Mouse (Mus musculus) MEL (cell line): ENCODE data around the gene Epb42. TPM values are rescaled to one million over a fixed set of nuclear protein-coding genes. Genes with fewer than 3 reads are reported as not detected.
A peak's percentile ranks its signal among the peaks of the same experiment; 100 is the strongest.

ENCODE experiments used
- DNase-seq: peaks from one replicate; pipeline ENCODE4 v3.0.0; 2011; ENCODE audit warnings: low read depth, low spot score
- H3K27ac ChIP-seq: 2 replicates; pipeline ENCODE4 v1.5.1; 2012; ENCODE audit warnings: low read depth, mild to moderate bottlenecking, control low read depth, low read length, moderate library complexity; ENCODE audit not compliant: control insufficient read depth
- H3K27me3 ChIP-seq, 2 experiments: fragments of 150-350 bp in 1 of 2; sonication (generic) in 1 of 2; 2 replicates each; pipeline ENCODE4 v1.6.1; 2012; ENCODE audit warnings: low read length in 2 of 2, mild to moderate bottlenecking in 2 of 2, improper control_type of control experiment in 1 of 2, moderate library complexity in 1 of 2; ENCODE audit not compliant: insufficient read depth in 2 of 2, control insufficient read depth in 1 of 2
- H3K36me3 ChIP-seq, 2 experiments: 2 replicates each; pipeline ENCODE4 v1.6.1; 2012 to 2014; ENCODE audit warnings: low read length in 2 of 2, improper control_type of control experiment in 1 of 2, inconsistent platforms in 1 of 2, mild to moderate bottlenecking in 1 of 2; ENCODE audit not compliant: insufficient read depth in 2 of 2, control insufficient read depth in 1 of 2
- H3K4me1 ChIP-seq, 2 experiments: fragments of 150-350 bp in 1 of 2; sonication (generic) in 1 of 2; 2 replicates each; pipeline ENCODE4 v1.6.1; 2012; ENCODE audit warnings: low read length in 2 of 2, improper control_type of control experiment in 1 of 2, mild to moderate bottlenecking in 1 of 2; ENCODE audit not compliant: insufficient read depth in 2 of 2, control insufficient read depth in 1 of 2
- H3K4me3 ChIP-seq, 2 experiments: fragments of 150-350 bp in 1 of 2; sonication (generic) in 1 of 2; 2 replicates each; pipeline ENCODE4 v1.5.1; 2012; ENCODE audit warnings: low read depth in 2 of 2, low read length in 2 of 2, mild to moderate bottlenecking in 2 of 2, moderate library complexity in 2 of 2, control low read depth in 1 of 2, improper control_type of control experiment in 1 of 2; ENCODE audit not compliant: control insufficient read depth in 1 of 2, insufficient read depth in 1 of 2
- H3K79me2 ChIP-seq: 2 replicates; pipeline ENCODE4 v1.6.1; 2012; ENCODE audit warnings: mild to moderate bottlenecking, low read length, moderate library complexity; ENCODE audit not compliant: control insufficient read depth, poor library complexity, insufficient read depth
- H3K9ac ChIP-seq: 2 replicates; pipeline ENCODE4 v1.6.1; 2012; ENCODE audit warnings: low read depth, mild to moderate bottlenecking, control low read depth, low read length, moderate library complexity; ENCODE audit not compliant: control insufficient read depth, poor library complexity, severe bottlenecking
- H3K9me3 ChIP-seq: fragments of 150-350 bp; sonication (generic); replicated peaks from 2 replicates; pipeline ENCODE4 v1.6.1; 2012; ENCODE audit warnings: mild to moderate bottlenecking, low read length, improper control_type of control experiment, moderate library complexity; ENCODE audit not compliant: insufficient read depth
- CHD2 ChIP-seq: IDR thresholded peaks from 2 replicates; pipeline ENCODE4 v1.6.1; 2011; ENCODE audit warnings: low read length, improper control_type of control experiment
- CTCF ChIP-seq, 3 experiments: IDR thresholded peaks in 2 of 3; conservative IDR thresholded peaks in 1 of 3; 2 replicates each; pipeline ENCODE4 v1.5.1; 2011 to 2012; ENCODE audit warnings: low read length in 3 of 3, low read depth in 2 of 3, mild to moderate bottlenecking in 2 of 3, improper control_type of control experiment in 1 of 3, inconsistent platforms in 1 of 3, mixed read lengths in 1 of 3, moderate library complexity in 1 of 3; ENCODE audit not compliant: control insufficient read depth in 1 of 3, insufficient read depth in 1 of 3, poor library complexity in 1 of 3, severe bottlenecking in 1 of 3
- E2F4 ChIP-seq: IDR thresholded peaks from 2 replicates; pipeline ENCODE4 v1.6.1; 2011; ENCODE audit warnings: low read depth, low read length, improper control_type of control experiment, borderline replicate concordance
- ELF1 ChIP-seq: IDR thresholded peaks from 2 replicates; pipeline ENCODE4 v1.6.1; 2014; ENCODE audit warnings: low read depth, mild to moderate bottlenecking, inconsistent platforms, low read length, improper control_type of control experiment, moderate library complexity
- EP300 ChIP-seq, 2 experiments: IDR thresholded peaks; 2 replicates each; pipeline ENCODE4 v1.6.1; 2011; ENCODE audit warnings: improper control_type of control experiment in 2 of 2, low read length in 2 of 2, low read depth in 1 of 2, mild to moderate bottlenecking in 1 of 2
- ETS1 ChIP-seq: IDR thresholded peaks from 2 replicates; pipeline ENCODE4 v1.6.1; 2012; ENCODE audit warnings: low read depth, mild to moderate bottlenecking, inconsistent platforms, low read length, improper control_type of control experiment, moderate library complexity
- HCFC1 ChIP-seq: IDR thresholded peaks from 2 replicates; pipeline ENCODE4 v1.6.1; 2012; ENCODE audit warnings: low read depth, mild to moderate bottlenecking, inconsistent platforms, low read length, improper control_type of control experiment, moderate library complexity
- MAFK ChIP-seq: IDR thresholded peaks from 2 replicates; pipeline ENCODE4 v1.6.1; 2011; ENCODE audit warnings: low read depth, mild to moderate bottlenecking, low read length, improper control_type of control experiment, borderline replicate concordance
- MAZ ChIP-seq: IDR thresholded peaks from 2 replicates; pipeline ENCODE4 v1.6.1; 2012; ENCODE audit warnings: low read depth, mild to moderate bottlenecking, inconsistent platforms, low read length, improper control_type of control experiment
- MXI1 ChIP-seq: IDR thresholded peaks from 2 replicates; pipeline ENCODE4 v1.6.1; 2011; ENCODE audit warnings: mild to moderate bottlenecking, low read depth, low read length, improper control_type of control experiment
- MYB ChIP-seq: IDR thresholded peaks from 2 replicates; pipeline ENCODE4 v1.6.1; 2011; ENCODE audit warnings: mild to moderate bottlenecking, low read depth, low read length, improper control_type of control experiment
- MYC ChIP-seq: IDR thresholded peaks from 2 replicates; pipeline ENCODE4 v1.6.1; 2011; ENCODE audit warnings: low read depth, mild to moderate bottlenecking, low read length, improper control_type of control experiment, moderate library complexity
- NRF1 ChIP-seq: IDR thresholded peaks from 2 replicates; pipeline ENCODE4 v1.6.1; 2014; ENCODE audit warnings: low read depth, mild to moderate bottlenecking, inconsistent platforms, low read length, improper control_type of control experiment, moderate library complexity; ENCODE audit not compliant: poor library complexity, insufficient read depth, severe bottlenecking
- POLR2AphosphoS2 ChIP-seq: IDR thresholded peaks from 2 replicates; pipeline ENCODE4 v1.6.1; 2011; ENCODE audit warnings: low read length, improper control_type of control experiment
- TAL1 ChIP-seq: IDR thresholded peaks from 2 replicates; pipeline ENCODE4 v1.6.1; 2012; ENCODE audit warnings: mild to moderate bottlenecking, inconsistent platforms, low read length, moderate library complexity, mixed read lengths
- TBP ChIP-seq: IDR thresholded peaks from 2 replicates; pipeline ENCODE4 v1.8.0; 2011; ENCODE audit warnings: low read depth, low read length, improper control_type of control experiment
- USF1 ChIP-seq: IDR thresholded peaks from 2 replicates; pipeline ENCODE4 v1.6.1; 2014; ENCODE audit warnings: low read depth, mild to moderate bottlenecking, inconsistent platforms, low read length, improper control_type of control experiment, moderate library complexity
- USF2 ChIP-seq, 2 experiments: IDR thresholded peaks; 2 replicates each; pipeline ENCODE4 v1.6.1; 2011 to 2012; ENCODE audit warnings: improper control_type of control experiment in 2 of 2, low read length in 2 of 2, borderline replicate concordance in 1 of 2, inconsistent platforms in 1 of 2, low read depth in 1 of 2, mild to moderate bottlenecking in 1 of 2; ENCODE audit not compliant: insufficient read depth in 1 of 2
- ZC3H11A ChIP-seq: IDR thresholded peaks from 2 replicates; pipeline ENCODE4 v1.6.1; 2012; ENCODE audit warnings: low read depth, mild to moderate bottlenecking, inconsistent platforms, low read length, improper control_type of control experiment
- ZNF384 ChIP-seq: IDR thresholded peaks from 2 replicates; pipeline ENCODE4 v1.6.1; 2012; ENCODE audit warnings: low read depth, mild to moderate bottlenecking, inconsistent platforms, low read length, improper control_type of control experiment
- polyA plus RNA-seq, 2 experiments: library from polyadenylated mRNA; stranded (reverse) in 1 of 2; unstranded in 1 of 2; fragments of >175 nt in 1 of 2; fragments of >200 nt in 1 of 2; gene quantifications; 2 replicates each; pipeline versions ENCODE4 v1.2.1 to v1.2.4; 2012; ENCODE audit warnings: low replicate concordance in 2 of 2, low read depth in 1 of 2; ENCODE audit not compliant: insufficient read length in 2 of 2, insufficient read depth in 1 of 2, missing spikeins in 1 of 2
- total RNA-seq: library from RNA; depleted of rRNA; stranded (reverse); fragments of 300-350 nt; gene quantifications from 2 replicates; pipeline ENCODE4 v1.2.3, GENCODE M21; 2012

Epb42 gene
- total and polyA plus RNA-seq, 3 experiments, result 2.3 to 2.9 TPM; not detected in 1

DNA sequence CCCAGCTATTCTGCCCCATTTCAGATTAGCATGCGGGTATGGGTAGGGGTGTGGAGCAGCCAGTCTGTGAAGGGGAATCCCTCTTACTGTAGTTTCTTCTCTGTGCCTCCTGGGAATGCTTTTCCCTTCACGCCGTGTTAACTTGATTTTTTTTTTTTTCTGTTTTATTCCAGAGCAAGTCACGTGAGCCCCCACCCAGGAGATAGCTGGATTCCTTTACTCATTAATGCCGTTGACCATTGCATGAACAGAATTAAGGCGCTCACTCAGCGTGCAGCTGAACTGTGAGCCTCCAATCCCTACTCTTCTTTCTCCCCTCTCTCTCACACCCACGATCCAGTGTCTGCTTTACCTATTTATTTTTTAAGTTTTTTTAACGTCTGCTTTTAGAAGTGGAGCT is 20.6 kb downstream of the Epb42 start:
- Histone ChIP-seq H3K27ac (no peak overlapping the region), H3K9me3 (no peaks in the 10 kb centered on the region), H3K36me3 (peaks cover 0 to 5% of the 10 kb centered on the region in 2 experiments; a peak in 2 of 4 replicates)

DNA sequence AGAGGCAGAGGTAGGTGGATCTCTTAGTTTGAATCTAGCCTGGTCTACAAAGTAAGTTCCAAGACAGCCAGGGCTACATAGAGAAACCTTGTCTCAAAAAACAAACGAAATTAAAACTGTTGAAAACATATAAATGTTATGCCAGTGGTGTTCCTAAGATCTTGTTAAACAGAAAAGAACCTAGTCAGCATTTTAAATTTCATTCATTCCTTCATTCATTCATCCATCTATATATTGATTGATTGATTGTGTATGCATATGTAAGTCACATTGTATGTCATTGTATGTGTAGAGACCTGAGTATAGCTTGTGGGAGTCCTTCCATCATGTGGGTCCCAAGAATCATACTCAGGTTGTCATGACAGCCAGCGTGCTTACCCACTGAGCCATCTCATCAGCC is 21.4 kb downstream of the Epb42 start:
- no peak overlapping the region for H3K4me3 ChIP-seq
- H3K79me2 ChIP-seq, result no peaks in the 10 kb centered on the region
- no peak overlapping the region for H3K9ac ChIP-seq
- no peaks in the 10 kb centered on the region for H3K9me3 ChIP-seq
- peaks cover 3 to 8% of the 10 kb centered on the region in 2 experiments for H3K4me1 ChIP-seq
- H3K27ac ChIP-seq, result no peak overlapping the region
- no peak for DNase-seq
- TF ChIP-seq MAFK (peak; percentile 73; the same call in 1 of the 2 replicates), ZC3H11A (no peak)
- H3K36me3 ChIP-seq, result peaks cover 0 to 5% of the 10 kb centered on the region in 2 experiments; a peak in 2 of 4 replicates
- H3K27me3 ChIP-seq, result no peaks in the 10 kb centered on the region

More for the DNA sequence above, 20.6 kb downstream of the Epb42 start:
- Histone ChIP-seq H3K4me1 (peaks cover 3 to 8% of the 10 kb centered on the region in 2 experiments), H3K9ac (no peak overlapping the region), H3K4me3 (no peak overlapping the region), H3K79me2 (no peaks in the 10 kb centered on the region), H3K27me3 (no peaks in the 10 kb centered on the region)
- TF ChIP-seq MYC, result no peak
- TF ChIP-seq MXI1, result no peak
- no peak for TF ChIP-seq MYB
- TF ChIP-seq ETS1, result no peak
- TF ChIP-seq POLR2AphosphoS2, result no peak
- no peak for TF ChIP-seq USF2 (IDR thresholded peaks at IDR 0.05; ENCODE audit: borderline replicate concordance in 1 of 2, insufficient read depth in 1 of 2, low read depth in 1 of 2, low read length in 2 of 2)
- TF ChIP-seq EP300 (IDR thresholded peaks at IDR 0.05; ENCODE audit: low read depth in 1 of 2, low read length in 2 of 2), result no peak
- TF ChIP-seq ZNF384, result no peak
- TF ChIP-seq ELF1, result no peak
- TF ChIP-seq USF1, result no peak
- TF ChIP-seq TAL1, result no peak
- TF ChIP-seq CHD2, result no peak
- no peak for TF ChIP-seq E2F4
- TF ChIP-seq CTCF (IDR thresholded peaks at IDR 0.05 in 2 of 3, conservative IDR thresholded peaks at IDR 0.05 in 1 of 3; ENCODE audit: control insufficient read depth in 1 of 3, insufficient read depth in 1 of 3, low read depth in 2 of 3, low read length in 3 of 3, poor library complexity in 1 of 3, severe bottlenecking in 1 of 3), result no peak
- no peak for TF ChIP-seq MAZ
- TF ChIP-seq HCFC1, result no peak
- TF ChIP-seq ZC3H11A, result no peak
- TF ChIP-seq NRF1, result no peak
- TF ChIP-seq TBP, result no peak
- DNase-seq, result no peak
